Mouse (Mus musculus): Measurements from ENCODE around the gene Tmem101. TPM values are rescaled to one million over a fixed set of nuclear protein-coding genes. Genes with fewer than 3 reads are reported as not detected.
A peak's percentile ranks its signal among the peaks of the same experiment; 100 is the strongest.

The Tmem101 gene
- polyA plus RNA-seq, 1 experiment from 2014 or later, result 31.2 TPM

DNA sequence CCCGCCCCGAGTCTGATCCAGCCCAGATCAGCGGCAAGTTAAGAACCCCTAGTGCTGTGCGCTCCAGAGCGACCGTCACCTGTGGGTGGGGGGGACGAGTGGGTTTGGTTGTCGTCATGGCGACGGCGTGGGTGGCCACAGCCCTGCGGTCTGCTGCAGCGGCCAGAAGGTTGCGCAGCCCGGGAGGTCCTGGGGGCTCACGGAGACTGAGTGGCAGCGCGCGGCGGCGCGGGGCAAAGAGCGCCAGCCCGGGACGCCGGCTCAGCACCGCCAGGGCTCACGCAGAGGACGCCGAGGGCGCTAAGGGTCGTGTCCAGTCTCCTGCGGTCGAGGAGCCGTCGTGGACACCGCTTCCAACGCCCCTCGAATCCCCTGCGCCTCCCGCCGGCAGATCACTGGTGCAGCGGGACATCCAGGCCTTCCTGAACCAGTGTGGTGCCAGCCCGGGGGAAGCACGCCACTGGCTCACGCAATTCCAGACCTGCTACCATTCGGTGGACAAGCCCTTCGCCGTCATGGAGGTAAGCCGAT lies 10.7 kb downstream of the Tmem101 start, which contains the start of gene Nags:
Gene Nags, plus strand, starts transcription at position 43 of the 531 bp plus-strand sequence.
- H3K4me1 ChIP-seq (ENCODE audit: control insufficient read depth, insufficient read depth, low read length), result peaks cover 22% of the 10 kb centered on the region
- H3K36me3 ChIP-seq (ENCODE audit: control insufficient read depth, insufficient read depth, low read length), result no peaks in the 10 kb centered on the region
- ATAC-seq (replicated peaks; ENCODE audit: insufficient number of reproducible peaks, low FRiP score, low TSS enrichment), result no peak
- peak within 1 kb of the TSS; percentile 61 for H3K4me2 ChIP-seq
- H3K27me3 ChIP-seq (ENCODE audit: control insufficient read depth, insufficient read depth, low read length), result peaks cover 65% of the 10 kb centered on the region
- WGBS (ENCODE audit: insufficient replicate concordance), result 2% methylated on average over 50 of the region's 50 CpGs
- no peaks in the 10 kb centered on the region for H3K9me3 ChIP-seq (replicated peaks; ENCODE audit: control insufficient read depth, low read length)
- peak within 1 kb of the TSS; percentile 43 for H3K4me3 ChIP-seq (ENCODE audit: low read depth, low read length)
- H3K27ac ChIP-seq (ENCODE audit: low read depth, low read length), result no peak within 1 kb of the TSS
- H3K9ac ChIP-seq (ENCODE audit: low read depth, low read length), result peak within 1 kb of the TSS; percentile 3; the same call in 1 of the 2 replicates

DNA sequence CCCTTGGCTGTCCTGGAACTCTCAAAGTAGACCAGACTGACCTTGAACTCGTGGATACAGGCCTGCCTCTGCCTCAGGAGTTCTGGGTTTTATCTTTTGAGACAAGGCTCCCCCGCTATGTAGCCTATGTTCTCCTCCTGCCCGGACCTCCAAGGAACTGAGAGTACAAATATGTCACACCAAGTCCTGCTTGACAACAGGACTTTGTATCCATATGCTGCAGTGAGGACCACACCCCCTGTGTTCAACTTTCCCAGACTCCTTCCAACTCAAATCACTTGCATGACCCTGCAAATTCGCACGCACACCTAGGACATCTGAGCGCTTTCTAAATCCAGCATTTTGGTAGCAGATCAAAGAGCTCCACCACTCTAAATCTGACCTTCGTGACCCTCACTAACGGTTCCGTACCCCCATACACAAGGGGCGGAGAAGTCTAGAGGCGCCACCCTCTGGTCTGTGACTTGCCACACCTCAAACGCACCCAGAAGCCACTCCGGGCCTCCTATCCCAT lies 11.2 kb downstream of the Tmem101 start:
- H3K9ac ChIP-seq (ENCODE audit: low read depth, low read length), result no peak overlapping the region

DNA sequence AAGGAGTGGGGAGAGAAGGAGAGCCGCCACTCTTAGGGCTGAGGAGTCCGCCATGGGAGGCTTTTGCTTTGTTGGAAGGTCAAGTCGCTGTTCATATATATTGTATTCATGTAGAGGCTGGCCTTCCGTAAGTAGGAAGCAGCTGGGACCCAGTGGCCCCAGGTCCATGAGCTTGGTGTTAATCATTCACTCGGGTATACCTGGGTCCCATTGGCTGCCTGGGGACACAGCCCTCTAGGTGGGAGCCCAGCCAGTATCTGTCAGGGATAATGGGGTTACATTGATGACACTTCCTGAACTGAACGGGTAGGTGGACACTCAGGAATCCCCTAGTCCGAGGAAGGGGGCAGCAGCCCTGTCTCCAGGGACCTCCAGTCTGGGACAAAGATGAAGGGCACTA lies 13.8 kb downstream of the Tmem101 start:
- Histone ChIP-seq H3K4me3 (ENCODE audit: low read depth, low read length) (no peak overlapping the region), H3K36me3 (ENCODE audit: control insufficient read depth, insufficient read depth, low read length) (no peaks in the 10 kb centered on the region), H3K27ac (ENCODE audit: low read depth, low read length) (no peak overlapping the region), H3K4me2 (no peak overlapping the region), H3K9me3 (replicated peaks; ENCODE audit: control insufficient read depth, low read length) (no peaks in the 10 kb centered on the region), H3K9ac (ENCODE audit: low read depth, low read length) (no peak overlapping the region), H3K27me3 (ENCODE audit: control insufficient read depth, insufficient read depth, low read length) (peaks cover 51% of the 10 kb centered on the region), H3K4me1 (ENCODE audit: control insufficient read depth, insufficient read depth, low read length) (peaks cover 18% of the 10 kb centered on the region)
- no peak for ATAC-seq (replicated peaks; ENCODE audit: insufficient number of reproducible peaks, low FRiP score, low TSS enrichment)
- 67% methylated on average over 7 of the region's 7 CpGs for WGBS (ENCODE audit: insufficient replicate concordance)

More for the DNA sequence above, 11.2 kb downstream of the Tmem101 start:
- peak overlapping the region; percentile 43 for H3K4me3 ChIP-seq (ENCODE audit: low read depth, low read length)
- peak overlapping the region; percentile 61 for H3K4me2 ChIP-seq
- 22% methylated on average over 13 of the region's 13 CpGs for WGBS (ENCODE audit: insufficient replicate concordance)
- H3K9me3 ChIP-seq (replicated peaks; ENCODE audit: control insufficient read depth, low read length), result no peaks in the 10 kb centered on the region
- no peak overlapping the region for H3K27ac ChIP-seq (ENCODE audit: low read depth, low read length)
- peaks cover 22% of the 10 kb centered on the region for H3K4me1 ChIP-seq (ENCODE audit: control insufficient read depth, insufficient read depth, low read length)
- ATAC-seq (replicated peaks; ENCODE audit: insufficient number of reproducible peaks, low FRiP score, low TSS enrichment), result 0 out of 2 replicates have a peak, but pooled peaks have one; percentile 20
- H3K27me3 ChIP-seq (ENCODE audit: control insufficient read depth, insufficient read depth, low read length), result peaks cover 65% of the 10 kb centered on the region
- H3K36me3 ChIP-seq (ENCODE audit: control insufficient read depth, insufficient read depth, low read length), result no peaks in the 10 kb centered on the region

DNA sequence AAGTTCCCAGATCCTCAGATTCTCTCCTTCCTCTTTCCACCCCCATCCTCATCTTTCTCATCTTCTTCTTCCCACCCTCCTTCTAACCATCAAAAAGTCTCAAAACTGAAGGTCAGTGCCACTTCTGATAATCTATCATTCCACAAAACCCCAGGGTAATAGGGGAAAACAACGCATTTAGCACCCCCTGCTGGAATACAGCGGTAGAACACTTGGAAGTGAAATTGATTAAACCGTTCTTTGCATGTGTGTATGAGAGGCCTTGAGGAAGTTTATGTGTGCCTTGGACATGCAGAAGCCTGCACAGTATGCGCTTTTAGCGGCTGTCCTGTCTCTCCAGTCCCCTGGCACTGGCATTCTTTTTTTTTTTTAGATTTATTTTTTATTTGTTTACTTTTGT lies 15.7 kb downstream of the Tmem101 start:
- no peaks in the 10 kb centered on the region for H3K36me3 ChIP-seq (ENCODE audit: control insufficient read depth, insufficient read depth, low read length)

GRCm38 (mm10) chr11:102138447-102138740 lies 17.8 kb downstream of the Tmem101 start:
- H3K4me3 ChIP-seq (ENCODE audit: low read depth, low read length), result peak overlapping the region; percentile 20
- peaks cover 19% of the 10 kb centered on the region for H3K27me3 ChIP-seq (ENCODE audit: control insufficient read depth, insufficient read depth, low read length)
- H3K9me3 ChIP-seq (replicated peaks; ENCODE audit: control insufficient read depth, low read length), result no peaks in the 10 kb centered on the region
- no peaks in the 10 kb centered on the region for H3K36me3 ChIP-seq (ENCODE audit: control insufficient read depth, insufficient read depth, low read length)
- no peak overlapping the region for H3K9ac ChIP-seq (ENCODE audit: low read depth, low read length)
- no peaks in the 10 kb centered on the region for H3K4me1 ChIP-seq (ENCODE audit: control insufficient read depth, insufficient read depth, low read length)
- H3K27ac ChIP-seq (ENCODE audit: low read depth, low read length), result no peak overlapping the region
- under 1% methylated on average over 18 of the region's 18 CpGs for WGBS (ENCODE audit: insufficient replicate concordance)
- H3K4me2 ChIP-seq, result peak overlapping the region; percentile 61
- ATAC-seq (replicated peaks; ENCODE audit: insufficient number of reproducible peaks, low FRiP score, low TSS enrichment), result no peak

More for the DNA sequence above, 15.7 kb downstream of the Tmem101 start:
- H3K27ac ChIP-seq (ENCODE audit: low read depth, low read length), result no peak overlapping the region
- H3K9ac ChIP-seq (ENCODE audit: low read depth, low read length), result no peak overlapping the region
- no peak overlapping the region for H3K4me2 ChIP-seq
- H3K27me3 ChIP-seq (ENCODE audit: control insufficient read depth, insufficient read depth, low read length), result peaks cover 33% of the 10 kb centered on the region
- H3K9me3 ChIP-seq (replicated peaks; ENCODE audit: control insufficient read depth, low read length), result no peaks in the 10 kb centered on the region
- H3K4me1 ChIP-seq (ENCODE audit: control insufficient read depth, insufficient read depth, low read length), result peaks cover 5% of the 10 kb centered on the region; the same call in 1 of the 2 replicates
- ATAC-seq (replicated peaks; ENCODE audit: insufficient number of reproducible peaks, low FRiP score, low TSS enrichment), result no peak
- WGBS (ENCODE audit: insufficient replicate concordance), result 4% methylated on average over 5 of the region's 5 CpGs
- no peak overlapping the region for H3K4me3 ChIP-seq (ENCODE audit: low read depth, low read length)

GRCm38 (mm10) chr11:102137625-102138446 lies 18.4 kb downstream of the Tmem101 start:
- 44% methylated on average over 13 of the region's 13 CpGs for WGBS (ENCODE audit: insufficient replicate concordance)
- peak overlapping the region; percentile 61 for H3K4me2 ChIP-seq
- no peak overlapping the region for H3K27ac ChIP-seq (ENCODE audit: low read depth, low read length)
- H3K36me3 ChIP-seq (ENCODE audit: control insufficient read depth, insufficient read depth, low read length), result no peaks in the 10 kb centered on the region
- ATAC-seq (replicated peaks; ENCODE audit: insufficient number of reproducible peaks, low FRiP score, low TSS enrichment), result no peak
- no peak overlapping the region for H3K9ac ChIP-seq (ENCODE audit: low read depth, low read length)
- no peaks in the 10 kb centered on the region for H3K9me3 ChIP-seq (replicated peaks; ENCODE audit: control insufficient read depth, low read length)
- H3K4me1 ChIP-seq (ENCODE audit: control insufficient read depth, insufficient read depth, low read length), result no peaks in the 10 kb centered on the region
- peak overlapping the region; percentile 20 for H3K4me3 ChIP-seq (ENCODE audit: low read depth, low read length)
- H3K27me3 ChIP-seq (ENCODE audit: control insufficient read depth, insufficient read depth, low read length), result peaks cover 14% of the 10 kb centered on the region

- ATAC-seq (replicated peaks; ENCODE audit: insufficient number of reproducible peaks, low FRiP score, low TSS enrichment), result no peak
- Histone ChIP-seq H3K4me1 (ENCODE audit: control insufficient read depth, insufficient read depth, low read length) (peaks cover 3% of the 10 kb centered on the region; the same call in 1 of the 2 replicates), H3K4me2 (no peak overlapping the region), H3K27ac (ENCODE audit: low read depth, low read length) (no peak overlapping the region), H3K27me3 (ENCODE audit: control insufficient read depth, insufficient read depth, low read length) (peaks cover 9% of the 10 kb centered on the region), H3K4me3 (ENCODE audit: low read depth, low read length) (no peak overlapping the region), H3K9ac (ENCODE audit: low read depth, low read length) (no peak overlapping the region), H3K9me3 (replicated peaks; ENCODE audit: control insufficient read depth, low read length) (no peaks in the 10 kb centered on the region), H3K36me3 (ENCODE audit: control insufficient read depth, insufficient read depth, low read length) (no peaks in the 10 kb centered on the region)
- WGBS (ENCODE audit: insufficient replicate concordance), result 34% methylated on average over 4 of the region's 4 CpGs
Observed at GRCm38 (mm10) chr11:102134516-102134915, 21.7 kb downstream of the Tmem101 start.

DNA sequence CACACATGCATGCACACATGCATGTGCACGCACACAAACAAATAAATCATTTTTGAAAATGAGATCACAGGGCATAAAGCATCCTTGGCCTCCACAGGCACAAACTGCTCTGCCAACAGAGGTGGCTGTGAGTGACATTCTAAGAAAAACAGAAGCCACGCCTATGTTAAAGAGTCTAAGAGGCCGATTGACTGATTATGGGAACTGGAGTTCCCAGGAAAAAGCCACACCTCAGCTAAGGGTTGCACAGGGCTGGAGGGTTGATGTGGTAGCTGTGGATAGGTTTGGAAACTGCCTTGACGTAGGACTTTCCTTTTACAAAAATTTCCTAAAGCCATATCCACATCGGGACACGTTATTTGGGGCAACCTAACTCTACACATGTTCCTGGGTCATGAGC lies 38.8 kb downstream of the Tmem101 start:
- Histone ChIP-seq H3K4me1 (ENCODE audit: control insufficient read depth, insufficient read depth, low read length) (no peaks in the 10 kb centered on the region), H3K4me3 (ENCODE audit: low read depth, low read length) (no peak overlapping the region), H3K27ac (ENCODE audit: low read depth, low read length) (no peak overlapping the region), H3K9me3 (replicated peaks; ENCODE audit: control insufficient read depth, low read length) (no peaks in the 10 kb centered on the region), H3K4me2 (no peak overlapping the region), H3K27me3 (ENCODE audit: control insufficient read depth, insufficient read depth, low read length) (no peaks in the 10 kb centered on the region), H3K9ac (ENCODE audit: low read depth, low read length) (no peak overlapping the region), H3K36me3 (ENCODE audit: control insufficient read depth, insufficient read depth, low read length) (no peaks in the 10 kb centered on the region)
- no peak for ATAC-seq (replicated peaks; ENCODE audit: insufficient number of reproducible peaks, low FRiP score, low TSS enrichment)
- 69% methylated on average over 6 of the region's 6 CpGs for WGBS (ENCODE audit: insufficient replicate concordance)
